Mouse (Mus musculus) adrenal gland, adult (tissue): ENCODE data around the gene Gm853.

ENCODE experiments used
- DNase-seq, 2 experiments: peaks; one replicate each; pipeline ENCODE4 v3.0.0; 2022 to 2023; ENCODE audit warnings: low spot score in 1 of 2; ENCODE audit not compliant: inconsistent age in 2 of 2

Gm853 gene

DNA sequence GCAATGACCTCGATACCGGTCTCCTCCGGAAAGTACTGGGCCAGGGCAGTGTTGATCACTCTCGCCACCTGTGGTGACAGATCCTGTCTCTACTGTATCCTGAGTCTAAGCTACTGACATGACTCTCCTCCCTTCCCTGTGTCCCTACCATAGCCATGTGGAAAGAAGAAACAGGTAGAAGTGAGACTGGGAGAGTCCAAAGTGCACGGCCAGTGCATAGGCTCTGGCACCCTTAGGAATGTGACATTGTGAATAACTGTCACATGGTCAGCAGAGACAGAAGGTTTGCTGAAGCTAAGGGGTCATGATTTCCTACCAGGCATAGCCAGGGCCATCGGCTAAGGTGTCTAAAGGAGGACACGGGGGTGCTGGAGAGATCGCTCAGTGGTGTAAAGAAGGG lies 6.8 kb downstream of the Gm853 start:
- DNase-seq = no peak

GRCm38 (mm10) chr4:130213857-130214256 lies 8.3 kb downstream of the Gm853 start:
- DNase-seq = no peak

DNA sequence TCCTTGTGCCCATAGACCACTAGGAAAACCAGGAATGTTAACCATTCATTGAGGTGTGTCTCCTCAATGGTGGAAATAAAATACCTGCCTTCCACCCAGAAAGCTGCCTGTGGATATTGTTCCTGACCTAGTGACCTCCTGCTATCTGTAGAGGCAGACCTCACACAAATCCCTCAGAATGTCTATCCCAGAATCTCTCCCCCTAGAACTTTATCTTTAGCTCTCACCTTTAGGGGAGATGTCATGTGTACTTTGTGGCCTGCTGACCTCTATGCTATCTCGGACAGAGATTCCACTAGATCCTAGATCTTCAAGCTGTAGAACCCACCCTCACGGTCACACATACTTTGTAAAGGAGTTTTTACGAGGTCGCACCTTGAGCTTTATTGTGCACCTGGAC lies 9.0 kb downstream of the Gm853 start:
- no peak for DNase-seq

DNA sequence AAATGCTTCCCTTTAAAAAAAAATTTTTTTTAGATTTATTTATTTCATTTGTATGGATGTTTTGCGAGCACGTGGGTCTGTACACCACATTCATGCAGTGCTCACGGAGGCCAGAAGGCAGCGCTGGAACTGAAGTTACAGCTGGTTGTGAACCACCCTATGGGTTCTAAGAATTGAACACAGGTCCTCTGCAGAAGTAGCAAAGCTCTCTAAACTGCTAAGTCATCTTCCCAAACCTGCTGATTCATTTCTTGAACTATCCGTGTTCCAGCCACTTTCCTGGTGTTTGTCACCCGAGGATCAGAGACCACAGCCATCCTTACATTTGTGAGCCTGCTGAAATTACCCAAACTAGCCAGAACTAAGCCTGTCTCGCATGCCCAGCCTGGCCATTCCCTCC lies 9.8 kb downstream of the Gm853 start:
- DNase-seq = no peak

GRCm38 (mm10) chr4:130211870-130212269 lies 10.3 kb downstream of the Gm853 start:
- no peak for DNase-seq

DNA sequence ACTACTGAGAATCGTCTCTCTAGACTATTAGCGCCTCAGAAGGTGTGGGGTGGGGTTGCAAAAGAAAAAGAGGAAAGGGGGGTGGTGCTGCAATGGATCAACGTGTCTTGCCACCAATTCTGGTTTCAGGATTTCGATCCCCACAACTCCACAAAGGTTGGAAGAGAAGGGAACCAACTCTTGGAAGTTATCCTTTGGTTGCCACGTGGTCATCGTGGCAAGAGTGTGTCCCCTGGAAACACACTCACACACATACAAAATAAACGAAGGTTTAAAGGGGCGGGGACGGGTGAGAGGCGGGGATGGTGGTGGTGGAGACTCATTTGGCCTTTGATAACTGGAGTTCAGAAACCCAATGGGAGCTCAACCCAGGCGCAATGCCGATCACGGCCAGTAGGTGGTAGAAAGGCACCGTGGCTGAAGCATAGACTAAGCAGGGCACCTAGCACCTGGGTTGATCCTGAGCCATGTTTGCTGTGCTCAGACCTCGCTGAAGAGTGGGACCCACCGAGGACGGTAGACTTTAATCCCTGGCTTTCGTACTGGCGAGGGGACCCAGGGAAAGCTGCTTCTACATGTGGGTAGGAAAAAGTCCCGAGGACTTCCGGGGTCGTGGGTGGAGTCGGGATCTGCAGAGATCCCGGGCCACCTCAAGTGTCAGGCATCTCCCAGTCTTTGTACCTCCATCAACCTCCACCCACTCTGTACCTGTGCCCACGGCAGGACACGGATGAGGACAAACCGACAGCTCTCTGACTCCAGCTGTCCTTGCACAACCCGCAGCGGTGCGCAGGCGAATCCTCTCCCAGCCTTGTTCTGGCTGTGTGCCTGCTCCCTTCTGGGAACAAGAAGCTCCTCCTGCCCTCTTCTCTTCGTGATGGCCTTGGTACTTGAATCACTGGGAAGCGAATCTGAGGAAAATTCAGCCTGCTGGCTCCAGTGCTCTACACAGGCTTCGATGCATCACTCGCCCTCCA lies 23.2 kb downstream of the Gm853 start:
- DNase-seq = peak; percentile 91 to 97

GRCm38 (mm10) chr4:130196542-130196941 lies 25.7 kb downstream of the Gm853 start:
- DNase-seq = no peak

DNA sequence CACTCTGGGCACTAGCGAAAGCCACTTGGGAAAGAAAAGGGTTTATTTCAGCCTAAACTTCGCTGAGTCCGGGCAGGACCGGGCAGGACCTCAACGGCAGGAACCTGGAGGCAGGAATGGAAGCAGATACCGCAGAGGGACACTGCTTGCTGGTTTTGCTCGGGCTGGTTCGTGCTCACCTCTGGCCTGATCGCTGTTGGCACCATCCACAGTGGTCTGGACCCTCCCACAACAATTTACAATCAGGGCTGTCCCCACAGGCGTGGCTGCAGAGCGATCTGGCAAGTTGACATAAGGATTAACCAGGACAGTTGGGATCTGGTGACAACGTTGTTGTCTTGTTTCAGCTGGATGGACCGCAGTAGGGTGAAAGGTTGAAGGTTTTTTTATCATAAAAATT lies 26.3 kb downstream of the Gm853 start:
- no peak for DNase-seq

DNA sequence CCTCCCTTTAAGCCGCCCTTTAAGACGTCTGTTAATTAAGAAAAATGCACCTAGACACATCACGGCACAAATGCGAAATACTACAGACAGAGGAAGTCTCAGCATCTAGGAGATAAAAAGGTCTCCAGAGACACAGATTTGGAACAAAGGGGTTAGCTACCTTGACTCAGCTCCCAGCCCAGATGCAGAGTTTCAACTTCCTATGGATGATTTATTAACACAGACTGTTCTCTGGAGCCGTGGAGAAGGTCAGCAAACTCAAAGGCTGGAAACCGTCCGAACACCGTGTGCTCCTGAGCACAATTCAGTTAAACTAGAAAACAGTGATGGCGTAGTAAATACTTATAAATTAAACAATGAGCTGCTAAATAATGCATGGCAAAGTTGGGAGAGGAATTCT lies 29.9 kb downstream of the Gm853 start:
- DNase-seq = peak; percentile 77 to 81

- DNase-seq = peak in 1 of 2 experiments; percentile 43
Measured at GRCm38 (mm10) chr4:130189606-130190005, 32.6 kb downstream of the Gm853 start.

GRCm38 (mm10) chr4:130188806-130189297 lies 33.3 kb downstream of the Gm853 start:
- peak; percentile 87 to 94 for DNase-seq

GRCm38 (mm10) chr4:130186891-130187290 lies 35.3 kb downstream of the Gm853 start:
- DNase-seq = no peak

GRCm38 (mm10) chr4:130186450-130186849 lies 35.8 kb downstream of the Gm853 start:
- DNase-seq = peak in 1 of 2 experiments; percentile 15

DNA sequence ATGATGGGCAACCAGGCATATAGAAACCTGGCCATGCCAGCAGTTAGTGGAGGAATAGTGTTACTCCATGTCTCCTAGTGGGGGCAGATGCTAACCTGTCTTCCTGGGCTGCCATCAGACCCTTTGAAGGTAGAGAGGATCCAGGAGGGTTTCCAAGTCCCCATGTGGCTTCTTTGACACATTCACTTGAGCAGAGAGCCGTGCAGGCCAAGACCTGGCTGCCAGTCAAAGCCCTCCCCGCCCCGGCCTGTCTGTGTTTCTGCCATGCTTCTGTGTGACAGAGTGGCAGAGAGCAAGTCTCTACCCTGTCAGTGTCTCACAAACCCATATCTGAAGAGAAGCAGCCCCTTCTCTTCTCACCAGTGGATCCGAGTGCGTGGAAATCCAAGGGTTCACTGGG lies 38.3 kb downstream of the Gm853 start:
- peak in 1 of 2 experiments; percentile 27 for DNase-seq

DNA sequence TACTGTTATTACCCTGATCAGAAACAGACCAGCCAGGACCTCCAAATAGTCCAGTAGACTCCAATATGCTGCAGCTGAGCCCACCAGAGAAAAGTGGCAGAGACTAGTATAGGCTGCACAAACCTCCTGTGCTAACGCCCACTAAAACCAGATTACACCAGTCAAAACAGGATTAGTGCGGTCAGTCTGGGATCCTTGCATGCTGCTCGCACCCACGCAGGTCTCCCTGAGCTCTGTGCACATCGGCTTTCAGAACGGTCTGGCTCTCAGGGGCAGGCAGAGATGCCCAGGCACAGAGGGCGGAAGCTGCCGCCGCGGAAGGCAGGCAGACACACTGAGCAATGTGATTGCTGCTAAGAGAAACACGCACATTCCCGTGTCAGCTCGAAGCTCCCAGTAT lies 39.2 kb downstream of the Gm853 start:
- peak in 1 of 2 experiments; percentile 33 for DNase-seq

DNA sequence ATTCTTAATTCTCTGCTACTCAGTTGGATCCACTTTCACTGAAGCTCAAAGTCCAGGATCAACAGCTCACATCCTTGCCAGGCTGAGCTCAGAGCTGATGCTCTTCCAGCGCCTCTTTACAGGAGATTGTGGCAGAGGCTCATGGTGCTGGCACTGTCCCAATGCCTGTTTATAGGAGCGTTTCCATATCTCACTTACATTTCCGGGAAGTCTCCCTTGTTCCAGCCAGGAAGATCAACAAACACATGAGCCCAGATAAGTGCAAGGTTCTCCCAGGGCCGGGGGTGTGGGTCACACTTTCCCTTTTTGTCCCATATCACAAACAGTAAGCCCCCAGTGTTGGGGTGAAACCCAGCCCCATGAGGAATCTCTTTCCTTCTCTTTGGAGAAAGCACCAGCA lies 40.3 kb downstream of the Gm853 start:
- peak; percentile 41 to 67 for DNase-seq

DNA sequence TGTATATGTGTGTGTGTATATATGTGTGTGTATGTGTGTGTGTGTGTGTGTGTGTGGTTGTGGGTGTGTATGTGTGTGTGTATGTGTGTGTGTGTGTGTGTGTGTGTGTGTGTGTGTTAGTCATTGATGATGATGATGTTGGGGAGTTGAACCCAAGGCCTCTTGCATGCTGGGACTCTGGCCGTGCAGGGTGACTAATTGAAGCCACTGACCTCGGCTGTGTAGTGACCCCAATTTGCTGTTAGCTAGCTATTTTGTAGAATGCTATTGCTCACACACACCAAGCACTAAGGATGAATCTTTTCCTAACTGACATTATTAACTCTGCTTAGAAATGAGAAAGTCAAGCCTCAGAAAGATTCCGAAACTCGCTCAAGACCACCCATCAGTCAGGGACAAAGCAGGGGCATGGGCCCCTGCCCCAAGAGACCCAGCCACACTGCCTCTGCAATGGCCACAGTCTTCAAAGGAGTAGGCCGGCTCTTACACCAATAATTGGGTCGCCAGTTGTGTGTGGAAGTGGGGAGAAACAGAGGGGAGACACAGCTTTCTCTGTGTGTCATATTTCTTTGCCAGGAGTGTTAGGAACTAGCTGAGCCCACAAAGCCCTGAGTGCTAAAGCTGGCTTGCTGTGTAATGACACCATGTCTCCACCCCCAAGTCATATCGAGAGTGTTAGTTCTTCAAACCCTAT lies 41.1 kb downstream of the Gm853 start:
- peak; percentile 37 to 68 for DNase-seq

GRCm38 (mm10) chr4:130179876-130180275 lies 42.3 kb downstream of the Gm853 start:
- no peak for DNase-seq

- peak in 1 of 2 experiments; percentile 75 for DNase-seq
Measured at GRCm38 (mm10) chr4:130177536-130177935, 44.7 kb downstream of the Gm853 start.

DNA sequence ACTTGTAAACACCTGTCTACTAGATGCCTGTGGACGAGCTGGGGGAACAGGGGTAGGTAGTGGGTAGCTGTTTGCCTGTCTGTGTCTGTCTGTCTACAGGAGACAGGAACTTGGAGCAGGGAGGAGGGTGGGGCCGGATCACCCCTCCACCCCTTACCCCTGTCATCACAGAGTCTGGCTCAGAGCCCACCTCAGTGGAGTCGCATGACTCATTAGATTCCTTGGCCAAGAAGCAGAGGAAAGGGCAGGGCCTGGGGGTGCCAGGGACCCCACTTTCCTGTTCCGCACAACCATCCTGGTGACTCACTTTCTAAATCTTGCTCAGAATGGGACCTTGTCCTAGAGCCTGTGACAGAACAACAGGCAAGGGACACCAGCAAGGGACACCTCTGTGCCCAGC lies 45.1 kb downstream of the Gm853 start:
- peak; percentile 84 to 91 for DNase-seq

GRCm38 (mm10) chr4:130176156-130176720 lies 46.0 kb downstream of the Gm853 start:
- DNase-seq = peak in 1 of 2 experiments; percentile 56
